Mouse (Mus musculus) lung, adult 18-20 months (tissue): ENCODE results near the gene Afdn.
"Not testable (repeated sequence)": the region's sequence is repeated elsewhere in the genome, so short reads cannot be mapped to it uniquely, and the experiment has no call there.

Experiments used
- DNase-seq, 2 experiments: peaks; one replicate each; pipeline ENCODE4 v3.0.0; 2022; ENCODE audit warnings: mixed read lengths in 2 of 2

Gene Afdn

DNA sequence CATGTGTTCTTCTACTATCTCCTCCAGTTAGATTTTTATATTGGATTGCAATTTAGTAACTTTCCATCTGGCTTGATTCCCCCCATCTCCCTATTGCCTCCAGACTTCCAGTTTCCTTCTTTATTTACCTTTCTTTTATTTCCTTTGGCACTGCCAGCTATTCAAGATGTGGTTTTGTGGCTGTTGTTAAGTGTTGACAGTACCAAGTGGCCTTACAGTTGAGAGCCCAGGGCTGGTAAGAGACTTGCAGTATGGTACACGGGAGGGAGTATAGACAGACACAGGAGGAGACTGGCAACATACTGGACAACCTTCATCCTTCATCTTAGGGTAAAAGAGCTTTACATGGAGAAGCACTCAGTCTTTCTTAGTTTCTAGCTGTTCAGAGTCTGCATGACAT, 119.4 kb downstream of the Afdn start:
- peak; percentile 55 to 79 for DNase-seq

DNA sequence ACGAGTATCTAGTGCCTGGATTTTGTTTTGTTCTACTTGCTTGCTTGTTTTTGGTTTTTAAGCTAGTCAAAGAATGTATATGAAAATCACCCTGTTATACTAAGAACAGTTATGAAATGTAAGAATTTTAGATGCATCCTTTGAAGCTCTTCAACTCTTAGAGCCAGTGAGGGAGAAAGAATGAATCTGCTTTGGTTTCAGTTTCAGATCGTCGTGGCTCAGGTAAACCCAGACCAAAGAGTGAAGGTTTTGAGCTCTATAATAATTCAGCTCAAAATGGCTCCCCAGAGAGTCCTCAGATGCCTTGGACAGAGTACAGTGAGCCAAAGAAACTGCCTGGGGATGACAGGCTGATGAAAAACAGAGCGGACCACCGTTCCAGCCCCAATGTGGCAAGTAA, 123.2 kb downstream of the Afdn start:
- DNase-seq: no peak

DNA sequence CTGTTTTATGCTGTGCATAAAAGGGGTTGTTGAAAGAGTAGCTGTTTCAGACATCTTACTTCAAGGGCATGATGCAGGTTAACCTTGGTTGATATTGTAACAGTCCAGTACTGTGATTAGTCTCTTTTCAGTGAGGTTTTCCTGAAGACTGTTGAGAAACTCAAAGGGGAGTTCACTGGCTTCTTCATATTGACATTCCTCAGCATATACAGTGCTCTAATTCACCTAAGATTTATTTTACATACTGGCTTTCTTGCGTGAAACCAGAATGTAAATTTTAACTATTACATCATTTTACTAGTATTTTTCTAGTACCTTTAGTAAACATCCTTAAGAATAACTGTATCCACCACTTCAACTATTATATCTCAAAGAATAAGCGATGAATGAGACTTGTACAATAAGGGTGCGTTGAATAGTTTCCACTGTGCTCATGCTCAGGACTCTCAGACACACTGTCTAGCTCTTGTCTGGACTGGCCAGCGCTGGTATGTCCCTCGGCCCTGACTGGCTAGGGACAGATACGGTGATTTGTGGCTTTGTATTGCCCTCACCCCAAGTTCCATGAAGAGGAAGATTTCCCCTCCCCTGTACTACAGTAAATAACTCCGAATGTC, 129.6 kb downstream of the Afdn start:
- no peak for DNase-seq

DNA sequence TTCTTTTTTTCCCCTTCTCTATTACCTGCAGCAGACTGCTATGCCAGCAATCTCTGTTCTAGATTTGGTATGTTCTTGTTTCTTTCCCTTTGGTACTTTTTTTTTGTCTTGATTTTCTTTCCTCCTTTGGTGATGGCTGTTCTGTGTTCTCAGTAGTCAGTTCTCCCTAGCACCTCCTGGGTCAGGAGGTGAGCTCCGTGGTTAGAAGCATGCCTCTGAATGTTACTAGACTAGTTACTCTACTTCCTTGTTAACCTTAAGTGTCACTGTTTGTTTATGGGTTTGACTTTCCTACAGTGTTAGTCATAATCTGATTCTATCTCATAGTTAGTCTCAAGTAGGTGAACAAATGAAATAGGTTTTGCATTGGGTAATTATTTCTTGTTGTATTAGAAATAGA, 130.6 kb downstream of the Afdn start:
- DNase-seq: peak in 1 of 2 experiments; percentile 28

DNA sequence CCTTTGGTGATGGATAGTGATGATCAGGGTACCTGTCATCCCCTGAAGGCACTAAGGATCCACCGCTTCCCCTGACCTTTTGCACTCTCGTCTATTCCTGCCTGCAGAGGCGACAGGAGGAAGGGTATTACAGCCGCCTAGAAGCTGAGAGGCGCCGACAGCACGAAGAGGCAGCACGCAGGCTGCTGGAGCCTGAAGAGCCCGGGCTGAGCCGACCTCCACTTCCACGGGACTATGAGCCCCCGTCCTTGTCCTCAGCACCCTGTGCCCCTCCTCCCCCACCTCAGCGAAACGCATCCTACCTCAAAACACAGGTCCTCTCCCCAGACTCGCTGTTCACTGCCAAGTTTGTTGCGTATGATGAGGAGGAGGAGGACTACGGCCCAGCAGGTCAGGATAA, 138.5 kb downstream of the Afdn start:
- DNase-seq: no peak

DNA sequence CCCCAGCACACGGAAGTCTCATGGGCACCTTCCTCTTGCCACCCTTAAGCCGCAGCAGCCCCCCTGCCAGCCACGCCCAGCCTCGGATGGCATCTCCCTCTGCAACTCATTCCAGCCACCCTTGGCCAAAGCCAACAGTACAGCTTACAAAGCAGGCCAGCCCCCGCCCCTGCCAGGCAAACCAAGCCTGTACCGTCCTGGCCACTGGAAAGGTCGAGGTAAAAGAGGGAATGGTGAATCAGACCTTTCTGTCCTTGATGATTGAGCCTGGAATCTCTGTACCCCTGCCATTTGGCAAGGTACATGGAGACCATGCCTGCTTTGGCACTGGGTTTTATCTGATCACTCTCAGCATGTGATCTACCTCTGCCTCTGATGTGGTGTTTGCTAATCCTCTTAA, 138.9 kb downstream of the Afdn start:
- DNase-seq: no peak

DNA sequence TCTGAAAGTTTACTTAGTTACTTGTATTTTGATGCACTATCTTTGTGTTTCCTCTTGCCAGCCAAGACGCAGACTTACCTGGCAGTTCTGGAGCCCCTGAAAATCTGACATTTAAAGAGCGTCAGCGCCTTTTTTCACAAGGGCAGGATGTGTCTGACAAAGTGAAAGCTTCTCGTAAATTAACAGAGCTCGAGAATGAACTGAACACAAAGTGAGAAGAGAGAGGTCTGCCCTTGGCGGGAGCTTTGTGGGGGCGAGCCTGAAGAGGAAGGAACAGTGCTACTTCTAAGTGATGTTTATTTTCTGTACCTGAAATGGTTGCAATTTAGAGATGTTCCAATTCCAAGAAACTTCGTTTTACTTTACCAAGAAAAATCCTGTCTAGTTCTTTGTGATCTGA, 143.5 kb downstream of the Afdn start:
- no peak for DNase-seq

DNA sequence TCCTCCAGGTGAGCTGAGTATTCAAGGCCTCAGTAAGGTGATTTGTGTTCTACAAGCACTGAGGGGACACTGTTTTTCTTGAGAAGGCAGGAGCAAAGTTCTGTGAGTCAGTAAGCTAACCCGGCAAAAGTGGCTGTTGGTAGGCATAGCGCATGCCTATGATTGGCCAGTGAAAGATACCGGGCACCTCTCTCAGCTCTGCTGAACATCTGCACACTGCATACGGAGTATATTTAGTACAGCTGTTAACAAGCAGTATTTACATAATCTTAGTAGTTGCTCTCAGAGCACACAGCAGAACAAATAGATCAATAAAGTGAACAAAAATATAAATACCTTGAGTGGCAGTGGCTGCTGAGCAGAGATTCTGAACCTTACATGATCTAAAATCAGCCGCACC, 146.7 kb downstream of the Afdn start:
- DNase-seq: no peak

DNA sequence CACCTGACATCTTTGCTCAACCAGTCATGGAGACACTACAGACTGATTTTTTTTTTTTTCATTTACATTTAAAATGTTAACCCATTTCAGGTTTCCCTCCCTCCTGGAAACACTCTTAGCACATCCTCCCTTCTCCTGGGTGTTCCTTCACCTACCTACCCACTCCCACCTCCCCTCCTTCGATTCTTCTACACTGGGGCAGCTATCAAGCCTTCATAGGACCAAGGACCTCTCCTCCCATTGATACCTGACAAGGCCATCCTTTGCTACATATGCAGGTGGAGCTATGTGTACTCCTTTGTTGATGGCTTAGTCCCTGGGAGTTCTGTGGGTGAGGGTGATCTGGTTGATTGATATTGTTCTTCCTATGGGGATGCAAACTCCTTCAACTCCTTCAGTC, 147.3 kb downstream of the Afdn start:
- DNase-seq: no peak

DNA sequence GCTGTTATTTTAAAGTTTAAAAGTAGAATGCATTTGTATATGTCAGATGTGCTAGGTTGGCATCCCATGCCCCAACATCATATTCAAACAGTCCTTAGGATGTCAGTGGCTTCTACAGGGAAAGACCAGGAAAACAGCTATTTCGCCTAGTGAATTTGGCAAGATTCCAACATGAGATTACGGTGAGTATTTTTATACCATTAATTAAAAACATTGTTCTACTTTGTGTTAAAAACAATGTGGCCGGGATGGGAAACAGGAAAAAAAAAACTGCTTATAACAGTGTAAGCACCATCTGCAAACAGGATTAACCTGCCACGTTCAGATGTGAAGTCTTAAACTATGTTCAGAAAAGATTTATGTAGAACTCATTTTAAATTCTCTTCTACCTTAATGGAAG, 153.6 kb downstream of the Afdn start:
- no peak for DNase-seq

DNA sequence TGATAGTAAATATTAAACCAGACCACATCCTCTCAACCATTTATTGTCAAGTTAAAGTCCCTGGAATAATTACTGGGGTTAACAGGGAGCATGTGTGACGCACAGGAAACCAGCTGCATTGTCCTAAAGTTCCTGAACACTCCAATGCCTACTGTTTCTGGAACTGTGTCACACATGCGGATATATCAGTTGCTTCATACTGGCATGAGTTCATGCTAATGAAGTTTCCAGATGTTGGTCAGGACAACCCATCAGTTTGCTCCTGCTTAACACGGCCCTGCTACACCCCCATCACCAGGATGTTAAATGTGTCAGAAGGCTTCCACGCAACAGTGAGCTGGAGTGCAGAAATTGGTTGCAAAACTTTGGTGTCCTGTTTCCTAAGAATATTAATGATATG, 154.2 kb downstream of the Afdn start:
- DNase-seq: peak; percentile 11 to 55

DNA sequence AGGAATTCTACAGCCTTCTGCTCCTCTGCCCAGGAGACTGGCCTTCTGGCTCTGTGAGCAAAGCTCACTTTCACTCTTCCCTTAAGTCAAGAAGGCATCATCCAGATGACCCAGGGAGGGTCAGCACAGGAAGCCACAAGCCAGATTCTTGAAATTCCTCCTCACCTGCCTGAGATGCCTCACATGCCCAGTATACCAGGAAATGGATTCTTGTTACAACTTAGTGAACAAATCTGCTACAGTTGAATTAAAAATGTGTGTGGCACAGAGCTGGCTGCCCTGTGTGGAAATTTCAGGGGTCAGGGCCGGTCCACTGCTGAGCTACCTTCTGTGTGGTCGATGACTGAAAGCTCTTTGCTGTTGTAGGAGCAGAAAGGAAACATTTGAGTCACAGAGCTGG, 160.4 kb downstream of the Afdn start:
- peak; percentile 32 to 33 for DNase-seq

DNA sequence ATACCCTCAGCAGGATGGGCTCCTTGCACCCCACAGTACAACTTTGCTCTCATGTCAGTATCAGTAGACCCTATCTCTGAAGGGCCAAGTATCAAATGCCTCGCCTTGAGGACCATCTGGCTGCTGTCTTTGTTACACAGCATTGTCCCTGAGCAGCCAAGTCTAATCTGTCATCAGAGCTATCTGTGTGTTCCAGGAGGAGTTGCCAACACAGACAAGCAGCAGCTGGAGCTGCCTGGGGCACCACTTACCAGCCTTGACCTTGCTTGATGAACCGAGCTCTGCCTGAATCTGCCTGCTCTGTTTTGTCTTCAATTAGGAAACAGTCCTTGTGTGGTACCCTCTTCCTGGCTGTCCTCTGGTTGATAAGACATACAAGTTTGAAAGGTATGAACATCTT, 163.1 kb downstream of the Afdn start:
- DNase-seq: peak in 1 of 2 experiments; percentile 19

DNA sequence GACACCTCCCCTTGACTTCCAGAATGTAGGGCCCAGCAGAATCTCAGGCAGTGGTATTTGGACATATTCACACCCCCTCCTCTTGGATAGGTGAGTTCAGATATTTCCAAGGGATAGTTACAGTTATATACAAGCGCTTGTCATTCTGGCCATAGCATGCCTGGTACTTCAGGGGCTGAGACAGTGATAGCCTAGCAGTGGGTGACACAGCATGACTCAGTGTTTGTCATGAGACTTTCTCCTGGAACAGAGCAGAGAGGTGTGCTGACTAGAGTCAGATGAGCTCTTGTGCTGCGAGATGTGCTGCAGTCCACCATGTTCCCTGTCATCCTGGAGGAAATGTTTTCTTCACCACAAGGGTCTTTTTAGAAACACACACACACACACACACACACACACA, 164.2 kb downstream of the Afdn start:
- DNase-seq: no peak

DNA sequence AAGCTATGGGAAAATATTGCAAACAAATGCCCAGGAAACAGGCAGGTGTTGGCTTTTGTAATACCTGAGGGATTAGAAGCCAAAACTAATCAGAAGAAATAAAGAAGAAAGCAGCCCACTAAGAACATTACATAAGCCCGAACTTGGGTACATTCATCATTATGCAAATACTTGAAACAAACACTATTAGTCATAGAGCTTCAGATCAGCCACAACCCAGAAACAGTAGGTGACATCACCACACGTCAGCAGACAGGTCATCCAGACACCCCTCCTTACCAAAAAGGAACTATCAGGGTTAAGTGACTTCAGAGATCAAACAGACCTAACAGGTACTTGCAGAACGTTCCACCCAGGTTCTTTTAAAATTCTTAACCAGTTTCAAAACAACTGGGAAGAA, 165.6 kb downstream of the Afdn start:
- DNase-seq: peak; percentile 24 to 73

DNA sequence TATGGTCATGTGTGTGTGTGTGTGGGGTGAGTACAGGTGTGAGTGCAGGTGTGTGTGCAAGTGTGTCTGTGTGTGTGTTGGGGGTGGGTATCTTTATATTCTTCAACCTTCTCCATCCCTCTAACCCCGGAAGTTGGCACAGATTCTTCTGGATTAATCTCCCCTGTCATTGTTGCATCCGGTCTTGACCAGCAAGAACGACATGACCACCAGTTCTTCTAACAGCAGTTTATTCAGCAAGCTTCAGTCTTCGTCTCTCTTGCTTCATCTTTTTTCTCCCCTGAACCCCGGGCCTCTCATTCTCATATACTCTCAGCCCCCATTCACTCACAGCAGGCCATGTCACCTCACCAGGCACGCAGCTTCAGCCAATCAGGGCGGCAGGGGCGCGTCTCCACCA, 170.1 kb downstream of the Afdn start:
- DNase-seq: no peak

DNA sequence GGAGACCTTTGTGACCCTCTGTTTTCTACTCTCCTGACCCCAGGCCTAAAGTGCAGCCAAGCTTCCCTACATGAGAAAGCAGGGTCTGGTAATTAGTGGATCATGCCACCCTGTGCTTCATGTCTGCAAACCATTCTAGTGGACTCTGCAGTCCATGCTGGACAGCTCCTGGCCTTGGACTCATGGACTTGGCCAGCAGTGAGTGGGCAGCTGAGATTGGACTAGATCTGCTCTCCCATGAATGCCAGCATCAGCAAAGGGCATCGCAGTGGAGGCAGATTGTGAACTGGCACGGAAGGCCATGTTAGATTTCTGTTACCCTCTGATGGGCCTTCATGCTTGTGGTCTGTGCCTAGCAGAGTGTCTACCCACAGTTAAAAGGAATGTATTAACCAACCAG, 175.0 kb downstream of the Afdn start:
- DNase-seq: not testable (repeated sequence)

DNA sequence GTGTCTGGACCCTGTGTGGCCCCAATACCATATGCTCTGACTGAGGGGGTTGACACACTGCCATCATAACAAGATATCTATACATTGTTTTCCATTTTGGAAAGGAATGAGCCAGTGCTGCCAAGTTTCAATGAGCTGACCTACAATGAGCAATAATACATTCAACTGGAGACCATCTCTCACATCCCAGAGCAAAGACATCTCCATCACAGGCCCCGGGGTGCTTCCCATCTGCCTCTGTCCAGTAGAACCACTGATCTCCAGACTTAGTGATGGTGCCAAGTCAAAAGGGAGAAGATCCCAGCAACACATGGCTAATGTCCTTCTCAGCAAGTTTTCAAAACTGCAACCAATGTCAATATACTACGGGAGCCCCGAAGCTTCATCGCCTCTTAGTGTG, 177.4 kb downstream of the Afdn start:
- no peak for DNase-seq

DNA sequence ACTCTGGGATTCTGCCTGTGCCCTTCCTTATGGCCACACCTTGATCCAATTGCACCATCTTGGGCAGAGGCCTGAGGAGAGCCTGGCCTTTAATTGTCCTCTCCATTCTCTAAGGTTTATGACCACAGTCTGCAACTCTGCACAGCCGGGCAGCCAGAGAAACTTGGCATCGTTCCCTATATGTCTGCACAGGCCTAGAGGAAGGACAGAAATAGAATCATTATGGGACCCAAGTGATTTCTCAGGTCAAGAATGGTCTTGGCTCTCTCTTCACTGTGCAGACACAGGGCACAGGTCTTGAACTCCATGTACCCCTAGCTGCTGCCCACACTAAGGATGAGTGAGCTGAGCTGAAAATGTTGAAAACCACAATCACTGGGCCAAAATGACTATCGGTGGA, 178.3 kb downstream of the Afdn start:
- DNase-seq: no peak

DNA sequence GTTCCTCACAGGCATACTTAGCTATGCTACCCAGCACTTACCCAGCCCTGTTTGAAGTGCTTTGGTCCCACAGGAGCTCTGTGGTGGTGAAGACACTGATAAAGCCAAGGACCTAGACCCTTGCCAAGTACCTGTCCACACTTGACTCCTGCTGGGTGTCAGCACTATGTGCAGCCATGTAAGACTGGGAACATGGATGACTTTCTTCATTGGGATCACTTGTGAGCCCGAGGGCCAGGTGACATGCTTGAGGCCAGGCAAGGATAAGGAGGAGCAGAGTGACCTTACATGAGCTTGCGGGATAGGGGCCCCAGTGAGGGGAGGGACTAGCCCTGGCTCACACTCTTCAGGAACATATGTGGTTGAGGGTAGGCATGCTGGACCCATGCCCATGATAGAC, 178.9 kb downstream of the Afdn start:
- not testable (repeated sequence) for DNase-seq

DNA sequence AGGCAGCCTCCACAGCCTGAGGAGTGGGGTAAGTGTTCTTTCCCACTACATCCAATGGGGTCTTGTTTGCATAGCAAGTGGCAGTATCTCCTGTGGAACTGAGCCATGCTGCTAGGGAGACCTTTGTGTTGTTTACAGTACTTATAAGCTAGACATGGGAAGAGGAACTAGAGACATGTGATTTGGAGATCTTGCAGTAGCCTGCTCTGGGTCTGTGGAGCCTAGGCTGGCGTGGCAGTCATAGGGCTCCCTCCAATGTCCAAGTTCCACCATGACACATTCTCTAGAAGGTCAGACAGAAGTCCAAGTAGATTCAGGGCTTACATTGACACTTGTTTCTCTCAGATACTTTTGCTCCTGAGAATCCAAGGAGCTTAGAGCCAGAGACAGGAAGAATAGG, 180.1 kb downstream of the Afdn start:
- peak; percentile 14 to 28 for DNase-seq

DNA sequence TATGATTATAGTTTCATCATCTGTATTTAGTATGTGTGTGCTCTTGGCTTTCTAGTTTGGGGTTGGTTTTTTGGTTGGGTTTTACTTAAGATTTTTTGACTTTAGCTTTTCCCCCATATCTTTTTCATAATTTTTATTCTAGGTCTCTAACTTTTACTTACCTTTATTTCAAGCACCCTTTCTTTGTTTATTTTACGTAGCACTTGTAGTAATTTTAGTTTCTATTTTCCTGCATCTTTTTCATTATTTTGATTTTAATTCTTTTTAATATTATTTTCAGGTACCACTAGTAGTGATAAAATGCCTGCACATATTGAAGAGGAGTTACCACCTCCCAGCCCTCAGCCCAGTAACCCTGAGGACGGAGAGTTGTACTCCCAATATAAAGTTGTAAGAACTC, 187.7 kb downstream of the Afdn start, which contains the start of gene Gm7168:
Gene Gm7168 (plus strand): TSS at position 301 of the 400 bp plus-strand sequence.
- not testable (repeated sequence) for DNase-seq

DNA sequence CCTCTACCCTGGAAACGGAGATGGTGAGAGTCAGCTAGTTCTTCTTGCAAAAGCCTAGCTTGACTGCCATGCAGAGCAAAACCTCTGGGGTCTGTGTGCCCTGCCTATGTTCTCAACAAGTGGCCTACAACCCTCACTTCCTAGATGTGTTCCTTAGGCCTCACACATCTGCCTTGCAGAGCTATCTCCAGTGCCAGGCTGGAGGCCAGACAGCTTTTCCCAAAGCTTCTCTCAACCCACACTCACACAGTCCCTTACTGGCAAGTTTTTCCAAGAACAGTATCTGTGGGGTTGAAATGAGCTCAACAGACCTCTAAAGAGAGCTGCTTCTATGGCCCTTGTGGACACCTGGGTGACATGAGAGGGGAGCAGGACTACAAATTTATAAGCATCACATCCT, 191.2 kb downstream of the Afdn start:
- DNase-seq: not testable (repeated sequence)
